Mouse (Mus musculus) left cerebral cortex, postnatal 4 days (tissue): Measurements from ENCODE around the gene Serpina1a. TPM values are rescaled to one million over a fixed set of nuclear protein-coding genes. Genes with fewer than 3 reads are reported as not detected.
"Not testable (repeated sequence)": the region's sequence is repeated elsewhere in the genome, so short reads cannot be mapped to it uniquely, and the experiment has no call there.

Experiments
- DNase-seq: peaks from one replicate; pipeline ENCODE4 v3.0.0-alpha.2; 2022
- intact Hi-C: fragments of 180-260 bp; cut with DNase I; formaldehyde crosslinking; loops from one replicate; pipeline ENCODE4 v1.15.1; 2025
- total RNA-seq, 2 experiments: library from RNA; stranded (reverse); gene quantifications; 2 replicates each; pipeline ENCODE4 v1.2.3; 2021

The Serpina1a gene
- total RNA-seq: not detected

DNA sequence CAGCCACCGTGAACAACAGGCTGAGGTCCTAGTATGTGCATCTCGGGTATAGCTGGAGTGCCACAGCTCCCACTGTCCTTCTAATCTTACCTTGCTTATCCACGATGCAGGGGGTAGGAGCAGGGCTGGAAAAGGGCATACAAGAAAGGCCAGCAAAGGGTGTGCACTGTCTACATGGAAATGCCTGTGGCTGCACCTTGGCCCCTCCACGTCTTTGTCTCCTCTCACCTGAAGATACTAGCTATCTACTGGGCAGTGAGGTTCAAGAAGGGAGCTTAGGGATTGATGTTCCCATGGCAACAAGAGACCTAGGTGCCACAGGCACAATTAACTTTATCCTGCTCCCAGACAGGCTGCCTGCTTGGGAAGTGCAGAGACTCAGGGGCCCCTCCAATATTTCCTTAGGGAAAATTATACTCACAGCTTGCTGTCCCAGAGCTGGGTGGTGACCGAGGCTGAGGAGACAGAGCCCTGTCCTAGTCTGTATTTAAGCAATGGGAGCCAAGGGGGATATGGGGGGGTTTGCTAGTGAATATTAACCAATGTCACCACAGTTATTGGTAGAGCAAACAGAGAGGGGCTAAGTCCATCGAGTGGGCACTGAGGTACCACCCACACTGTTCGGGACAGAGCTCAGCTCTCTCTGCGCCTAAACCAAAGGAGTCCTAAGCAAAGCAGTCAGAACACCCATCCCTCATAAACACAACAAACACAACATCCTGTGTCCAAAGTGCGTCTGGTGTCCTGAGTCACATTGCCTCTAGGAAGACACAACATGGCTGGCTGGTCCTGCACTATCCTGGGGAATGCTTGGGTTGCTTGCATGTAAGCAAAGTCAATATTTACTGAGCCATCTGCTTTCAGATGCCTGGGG is at the start of gene Serpina1a:
Serpina1a (minus strand) TSS at position 462 of the 874 bp plus-strand sequence.
- intact Hi-C loops, DNase-seq: not testable (repeated sequence)

DNA sequence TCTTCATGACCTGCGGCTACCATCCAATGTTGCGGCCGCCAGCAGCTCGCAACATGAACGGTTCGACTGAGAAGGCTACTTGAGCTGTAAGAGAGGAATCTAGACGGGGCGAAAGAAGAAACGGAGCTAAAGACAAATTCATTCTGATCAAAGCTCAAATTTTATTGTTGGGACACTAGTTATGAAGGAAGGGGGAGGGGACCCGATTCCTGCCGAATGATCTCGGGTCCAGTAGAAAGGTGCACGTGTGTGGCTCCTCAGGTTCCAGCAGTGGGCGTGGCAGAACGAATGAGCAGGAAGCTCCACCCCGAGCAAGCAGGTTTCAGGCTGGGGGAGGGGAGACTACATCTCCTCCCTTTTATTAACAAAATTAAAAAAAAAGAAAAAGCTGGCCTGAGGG is 45.8 kb upstream of the Serpina1a start:
- DNase-seq, intact Hi-C loops: not testable (repeated sequence)

GRCm38 (mm10) chr12:103907746-103908145 is 44.4 kb upstream of the Serpina1a start:
- DNase-seq, intact Hi-C loops: not testable (repeated sequence)

DNA sequence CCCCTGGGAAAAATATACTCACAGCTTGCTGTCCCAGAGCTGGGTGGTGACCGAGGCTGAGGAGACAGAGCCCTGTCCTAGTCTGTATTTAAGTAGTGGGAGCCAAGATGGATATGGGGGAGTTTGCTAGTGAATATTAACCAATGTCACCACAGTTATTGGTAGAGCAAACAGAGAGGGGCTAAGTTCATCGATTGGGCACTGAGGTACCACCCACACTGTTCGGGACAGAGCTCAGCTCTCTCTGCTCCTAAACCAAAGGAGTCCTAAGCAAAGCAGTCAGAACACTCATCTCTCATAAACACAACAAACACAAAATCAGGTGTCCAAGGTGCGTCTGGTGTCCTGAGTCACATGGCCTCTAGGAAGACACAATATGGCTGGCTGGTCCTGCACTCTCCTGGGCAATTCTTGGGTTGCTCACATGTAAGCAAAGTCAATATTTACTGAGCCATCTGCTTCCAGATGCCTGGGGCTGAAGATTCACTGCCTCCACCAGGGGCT is 41.5 kb upstream of the Serpina1a start, which contains the start of gene Serpina1c:
Serpina1c (minus strand) TSS at position 51 of the 504 bp plus-strand sequence.
- DNase-seq, intact Hi-C loops: not testable (repeated sequence)

- DNase-seq, intact Hi-C loops: not testable (repeated sequence)
Observed at GRCm38 (mm10) chr12:103901929-103902328, 38.6 kb upstream of the Serpina1a start.

- intact Hi-C loops, DNase-seq: not testable (repeated sequence)
Observed at GRCm38 (mm10) chr12:103866873-103867272, 3.5 kb upstream of the Serpina1a start.

GRCm38 (mm10) chr12:103860976-103861375 is 2.4 kb downstream of the Serpina1a start:
- DNase-seq: no peak
- intact Hi-C loops: no loop called here

GRCm38 (mm10) chr12:103860571-103860970 is 2.8 kb downstream of the Serpina1a start:
- intact Hi-C loops, DNase-seq: not testable (repeated sequence)

GRCm38 (mm10) chr12:103859584-103859983 is 3.8 kb downstream of the Serpina1a start:
- DNase-seq, intact Hi-C loops: not testable (repeated sequence)

- not testable (repeated sequence) for DNase-seq
Observed at GRCm38 (mm10) chr12:103853032-103853431, 10.3 kb downstream of the Serpina1a start.

DNA sequence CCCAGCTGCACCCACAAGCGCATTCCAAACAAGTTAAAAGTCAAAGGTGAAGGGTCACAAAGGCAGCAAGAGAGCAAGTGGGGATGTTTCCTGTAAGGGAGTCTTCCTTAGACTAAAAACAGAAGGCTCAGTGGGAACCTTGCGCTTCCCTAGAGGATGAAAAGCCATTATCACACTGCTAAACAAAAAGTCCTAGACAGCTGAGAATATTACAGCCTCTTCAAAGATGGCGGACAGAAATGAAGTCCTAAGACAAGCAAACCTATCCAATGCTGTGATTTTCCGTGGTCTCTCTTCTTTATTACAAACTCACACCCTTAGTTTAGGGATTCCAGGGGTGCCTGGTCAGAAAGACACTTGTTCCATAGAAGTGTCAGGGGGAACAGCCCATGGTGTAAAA is 33.1 kb downstream of the Serpina1a start, which contains the start of gene Serpina1b:
Serpina1b (minus strand) TSS at position 101 of the 400 bp plus-strand sequence.
- intact Hi-C loops, DNase-seq: not testable (repeated sequence)

More at GRCm38 (mm10) chr12:103853032-103853431, 10.3 kb downstream of the Serpina1a start:
- intact Hi-C loops: not testable (repeated sequence)

GRCm38 (mm10) chr12:103827661-103828372 is 35.5 kb downstream of the Serpina1a start:
- DNase-seq, intact Hi-C loops: not testable (repeated sequence)

DNA sequence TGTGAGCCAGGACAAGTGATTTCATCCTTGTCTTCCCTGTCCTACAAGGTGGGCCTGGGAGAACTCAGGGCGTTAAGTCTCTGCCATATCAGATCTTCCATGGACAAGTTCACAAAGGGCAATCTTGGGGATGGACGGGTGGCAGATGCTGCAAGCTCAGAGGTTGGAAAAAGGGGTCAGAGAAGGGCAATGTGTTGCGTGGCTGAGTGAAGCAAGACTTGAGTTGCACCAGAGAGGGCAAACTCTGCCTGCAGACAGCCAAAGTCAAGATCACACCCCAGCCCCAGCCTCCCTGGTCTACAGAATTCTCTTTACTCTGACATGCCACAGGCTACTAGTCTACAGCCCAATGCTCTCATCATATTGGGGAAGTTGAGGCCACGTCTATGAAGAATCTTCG is 39.5 kb downstream of the Serpina1a start:
- intact Hi-C loops, DNase-seq: not testable (repeated sequence)

Other genes starting within 250 kb of the Serpina1a start
- not detected for gene Serpina10, start 232.1 kb downstream of the Serpina1a start, total RNA-seq
- gene Serpina6, start 206.3 kb downstream of the Serpina1a start, total RNA-seq: not detected
- not detected for gene Serpina16, start 187.4 kb downstream of the Serpina1a start, total RNA-seq
- gene Serpina1f, start 168.0 kb downstream of the Serpina1a start, total RNA-seq: not detected
- gene Serpina1d, start 90.0 kb downstream of the Serpina1a start, total RNA-seq: not detected
- gene Serpina1b, start 33.2 kb downstream of the Serpina1a start, total RNA-seq: not detected
- not detected for gene Serpina1c, start 41.3 kb upstream of the Serpina1a start, total RNA-seq
- not detected for gene Serpina1e, start 95.4 kb upstream of the Serpina1a start, total RNA-seq
- not detected for gene Serpina11, start 126.4 kb upstream of the Serpina1a start, total RNA-seq
- under 1 TPM in 1 of 2 experiments, not detected in 1; 0.22 TPM for gene Serpina9, start 150.2 kb upstream of the Serpina1a start, total RNA-seq
- gene Serpina12, start 180.9 kb upstream of the Serpina1a start, total RNA-seq: not detected
- gene Serpina5, start 237.6 kb upstream of the Serpina1a start, total RNA-seq: not detected
- not detected for gene Serpina3a, start 249.2 kb upstream of the Serpina1a start, total RNA-seq